Mouse (Mus musculus) embryonic facial prominence, embryonic 10.5 days (tissue): ENCODE results near the gene Clptm1. TPM values are rescaled to one million over a fixed set of nuclear protein-coding genes. Genes with fewer than 3 reads are reported as not detected.
A peak's percentile ranks its signal among the peaks of the same experiment; 100 is the strongest.

Source experiments
- DNase-seq: peaks from one replicate; pipeline ENCODE4 v3.0.0-alpha.2; 2017; ENCODE audit warnings: low spot score
- H3K27ac ChIP-seq: fragments of 300-500 bp; sonication (generic); replicated peaks from 2 replicates; pipeline ENCODE4 v1.5.1; 2016; ENCODE audit warnings: mild to moderate bottlenecking
- H3K27me3 ChIP-seq: fragments of 300-500 bp; sonication (generic); replicated peaks from 2 replicates; pipeline ENCODE4 v1.6.1; 2016; ENCODE audit warnings: low read depth, mild to moderate bottlenecking; ENCODE audit not compliant: poor library complexity, severe bottlenecking
- H3K36me3 ChIP-seq: fragments of 300-500 bp; sonication (generic); replicated peaks from 2 replicates; pipeline ENCODE4 v1.6.1; 2016; ENCODE audit warnings: mild to moderate bottlenecking, moderate library complexity
- H3K4me1 ChIP-seq: fragments of 300-500 bp; sonication (generic); 2 replicates; pipeline ENCODE4 v1.6.1; 2016
- H3K4me3 ChIP-seq: fragments of 300-500 bp; sonication (generic); 2 replicates; pipeline ENCODE4 v1.5.1; 2016; ENCODE audit warnings: mild to moderate bottlenecking, moderate library complexity
- H3K9me3 ChIP-seq: fragments of 300-500 bp; sonication (generic); 2 replicates; pipeline ENCODE4 v1.6.1; 2016; ENCODE audit warnings: mild to moderate bottlenecking
- WGBS: fragments of 180-500 bp; shearing (Covaris S2); methylation state at CpG from one replicate; pipeline ENCODE4 v1.1.7; 2016; 5-methylcytosine and 5-hydroxymethylcytosine counted together
- polyA plus RNA-seq: library from polyadenylated mRNA; unstranded; fragments of >200 nt; fragmentation: Nextera tagmentation; extraction: Ambion mirVana; gene quantifications from 2 replicates; pipeline ENCODE4 v1.2.1, GENCODE M21; 2016

Gene Clptm1
- 82.7 and 86.4 TPM in 2 replicates for polyA plus RNA-seq

GRCm38 (mm10) chr7:19664955-19665841 lies at the start of gene Clptm1:
Clptm1 (minus strand) TSS chr7:19665033.
- peak; percentile 99 for DNase-seq
- Histone ChIP-seq H3K9me3 (no peaks in the 10 kb centered on the region), H3K36me3 (peaks cover 29% of the 10 kb centered on the region), H3K27ac (peak within 1 kb of the TSS; percentile 92), H3K4me1 (peaks cover 27% of the 10 kb centered on the region), H3K4me3 (peak within 1 kb of the TSS; percentile 93), H3K27me3 (no peaks in the 10 kb centered on the region)
- under 1% methylated on average over 63 of the region's 63 CpGs for WGBS

DNA sequence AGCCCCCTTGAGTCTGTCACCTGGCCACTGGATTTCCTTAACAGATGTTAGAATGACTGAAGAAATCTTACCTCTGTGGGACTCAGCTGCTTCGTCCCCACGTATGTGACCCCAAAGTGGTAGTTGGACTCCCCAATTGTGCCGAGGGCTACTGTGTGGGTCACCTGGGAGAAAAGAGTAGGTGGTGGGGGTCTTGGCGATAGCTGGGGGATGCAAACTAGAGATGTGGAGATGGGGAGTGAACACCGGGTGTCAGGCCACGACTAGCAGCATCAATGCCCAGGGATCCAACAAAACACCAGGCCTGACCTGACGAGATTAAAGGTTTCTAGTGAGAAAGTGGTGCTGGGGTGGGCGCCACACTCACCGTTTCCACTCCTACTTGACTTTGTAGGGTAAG lies 48.8 kb upstream of the Clptm1 start:
- peaks cover 75% of the 10 kb centered on the region for H3K36me3 ChIP-seq
- H3K27me3 ChIP-seq: no peaks in the 10 kb centered on the region
- peaks cover 25% of the 10 kb centered on the region for H3K4me1 ChIP-seq
- no peak for DNase-seq
- H3K27ac ChIP-seq: no peak overlapping the region
- no peaks in the 10 kb centered on the region for H3K9me3 ChIP-seq
- 88% methylated on average over 9 of the region's 9 CpGs for WGBS
- peak overlapping the region; percentile 100; the same call in 1 of the 2 replicates for H3K4me3 ChIP-seq

GRCm38 (mm10) chr7:19713196-19713595 lies 48.4 kb upstream of the Clptm1 start:
- H3K27me3 ChIP-seq: no peaks in the 10 kb centered on the region
- H3K4me3 ChIP-seq: peak overlapping the region; percentile 100; the same call in 1 of the 2 replicates
- peaks cover 25% of the 10 kb centered on the region for H3K4me1 ChIP-seq
- DNase-seq: peak; percentile 30
- no peaks in the 10 kb centered on the region for H3K9me3 ChIP-seq
- H3K27ac ChIP-seq: no peak overlapping the region
- WGBS: 57% methylated on average over 4 of the region's 4 CpGs
- peaks cover 75% of the 10 kb centered on the region for H3K36me3 ChIP-seq

- Histone ChIP-seq H3K27me3 (no peaks in the 10 kb centered on the region), H3K4me1 (peaks cover 25% of the 10 kb centered on the region), H3K4me3 (no peak overlapping the region), H3K9me3 (no peaks in the 10 kb centered on the region), H3K36me3 (peaks cover 75% of the 10 kb centered on the region), H3K27ac (no peak overlapping the region)
- DNase-seq: no peak
- WGBS: 82% methylated on average over 4 of the region's 4 CpGs
These were observed 47.6 kb upstream of the Clptm1 start for GRCm38 (mm10) chr7:19712414-19712813.

DNA sequence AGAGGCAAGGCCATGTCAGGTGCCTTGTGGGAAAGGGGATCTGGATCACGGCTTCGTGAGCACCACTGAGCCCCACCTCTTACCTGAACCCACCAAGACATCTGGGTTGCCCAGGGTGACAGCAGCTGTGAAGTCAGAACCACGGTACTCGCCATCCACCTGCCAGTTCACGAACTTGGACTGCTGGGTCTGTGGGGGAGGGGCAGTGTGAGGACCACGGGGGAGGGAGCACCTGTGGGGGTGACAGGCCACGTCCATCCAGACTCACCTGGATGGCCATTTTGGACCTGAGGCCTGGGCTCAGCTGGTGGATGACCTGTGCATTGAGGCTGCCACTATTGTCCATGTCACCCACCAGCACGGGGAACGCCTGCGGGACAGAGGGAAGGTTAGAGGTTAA lies 45.8 kb upstream of the Clptm1 start:
- no peak for DNase-seq
- Histone ChIP-seq H3K27me3 (no peaks in the 10 kb centered on the region), H3K9me3 (no peaks in the 10 kb centered on the region), H3K27ac (no peak overlapping the region), H3K36me3 (peaks cover 82% of the 10 kb centered on the region), H3K4me3 (no peak overlapping the region), H3K4me1 (peaks cover 15% of the 10 kb centered on the region)
- 94% methylated on average over 10 of the region's 10 CpGs for WGBS

GRCm38 (mm10) chr7:19705271-19705670 lies 40.4 kb upstream of the Clptm1 start:
- no peak overlapping the region for H3K27ac ChIP-seq

GRCm38 (mm10) chr7:19704475-19704874 lies 39.6 kb upstream of the Clptm1 start:
- Histone ChIP-seq H3K9me3 (no peaks in the 10 kb centered on the region), H3K4me1 (peaks cover 18% of the 10 kb centered on the region)
- 96% methylated on average over 4 of the region's 4 CpGs for WGBS

More at GRCm38 (mm10) chr7:19705271-19705670, 40.4 kb upstream of the Clptm1 start:
- DNase-seq: no peak
- Histone ChIP-seq H3K36me3 (peaks cover 88% of the 10 kb centered on the region), H3K27me3 (no peaks in the 10 kb centered on the region), H3K4me3 (no peak overlapping the region), H3K9me3 (no peaks in the 10 kb centered on the region), H3K4me1 (peaks cover 14% of the 10 kb centered on the region)
- WGBS: 91% methylated on average over 7 of the region's 7 CpGs

GRCm38 (mm10) chr7:19702859-19703555 lies 38.2 kb upstream of the Clptm1 start:
- no peak overlapping the region for H3K27ac ChIP-seq
- H3K27me3 ChIP-seq: no peaks in the 10 kb centered on the region
- H3K4me3 ChIP-seq: no peak overlapping the region
- no peaks in the 10 kb centered on the region for H3K9me3 ChIP-seq
- WGBS: 89% methylated on average over 16 of the region's 16 CpGs
- no peak for DNase-seq
- peaks cover 66% of the 10 kb centered on the region for H3K36me3 ChIP-seq
- H3K4me1 ChIP-seq: peaks cover 32% of the 10 kb centered on the region

More at GRCm38 (mm10) chr7:19704475-19704874, 39.6 kb upstream of the Clptm1 start:
- DNase-seq: no peak
- Histone ChIP-seq H3K27ac (no peak overlapping the region), H3K27me3 (no peaks in the 10 kb centered on the region), H3K36me3 (peaks cover 80% of the 10 kb centered on the region), H3K4me3 (no peak overlapping the region)

- H3K4me1 ChIP-seq: peaks cover 36% of the 10 kb centered on the region
- H3K4me3 ChIP-seq: peak overlapping the region; percentile 14; the same call in 1 of the 2 replicates
- peak; percentile 78 for DNase-seq
- H3K27me3 ChIP-seq: no peaks in the 10 kb centered on the region
- WGBS: 29% methylated on average over 22 of the region's 22 CpGs
- H3K36me3 ChIP-seq: peaks cover 62% of the 10 kb centered on the region
- peak overlapping the region; percentile 66 for H3K27ac ChIP-seq
- peaks cover 8% of the 10 kb centered on the region for H3K9me3 ChIP-seq
These were observed 36.4 kb upstream of the Clptm1 start for GRCm38 (mm10) chr7:19701069-19701761.

DNA sequence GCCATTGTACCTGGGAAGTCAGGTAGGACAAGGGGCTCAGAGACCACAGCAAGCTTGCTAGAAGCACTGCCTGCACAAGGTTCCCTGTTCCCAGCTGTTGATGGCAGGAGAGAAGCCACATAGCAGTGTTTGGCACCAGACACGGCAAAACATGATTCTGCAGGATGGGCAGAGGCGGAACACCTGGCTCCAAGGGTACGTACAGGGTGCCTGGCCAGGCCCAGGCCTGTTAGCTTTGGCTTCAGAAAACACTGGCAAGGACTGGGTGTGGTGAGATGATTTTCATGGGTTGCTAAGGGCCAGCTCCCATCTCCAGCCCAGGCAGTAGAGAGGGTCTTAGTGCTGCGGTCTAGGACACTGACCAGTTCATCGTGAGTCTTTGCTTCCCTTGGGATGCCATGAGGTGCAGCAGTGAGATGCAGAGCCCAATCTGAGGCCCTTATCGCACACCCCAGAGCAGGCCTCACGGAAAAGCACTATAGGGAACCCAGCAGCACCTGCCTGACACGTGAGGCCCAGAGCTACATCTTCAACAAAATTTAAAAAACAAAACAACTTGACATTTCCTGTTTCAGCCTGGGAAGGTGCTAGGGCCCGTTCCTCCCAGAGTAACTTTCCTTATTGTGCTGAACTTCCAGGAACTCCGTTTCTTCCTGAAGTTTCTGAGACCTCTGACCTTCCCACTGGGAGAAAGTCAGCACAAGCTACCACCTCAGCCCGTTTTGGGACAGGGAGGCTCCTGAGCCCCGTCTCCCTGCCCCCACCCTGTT lies 35.7 kb upstream of the Clptm1 start:
- DNase-seq: no peak
- Histone ChIP-seq H3K9me3 (peaks cover 10% of the 10 kb centered on the region), H3K27ac (peak overlapping the region; percentile 31; the same call in 1 of the 2 replicates), H3K27me3 (no peaks in the 10 kb centered on the region), H3K36me3 (peaks cover 63% of the 10 kb centered on the region), H3K4me1 (peaks cover 36% of the 10 kb centered on the region), H3K4me3 (peak overlapping the region; percentile 21; the same call in 1 of the 2 replicates)
- WGBS: 63% methylated on average over 12 of the region's 12 CpGs

DNA sequence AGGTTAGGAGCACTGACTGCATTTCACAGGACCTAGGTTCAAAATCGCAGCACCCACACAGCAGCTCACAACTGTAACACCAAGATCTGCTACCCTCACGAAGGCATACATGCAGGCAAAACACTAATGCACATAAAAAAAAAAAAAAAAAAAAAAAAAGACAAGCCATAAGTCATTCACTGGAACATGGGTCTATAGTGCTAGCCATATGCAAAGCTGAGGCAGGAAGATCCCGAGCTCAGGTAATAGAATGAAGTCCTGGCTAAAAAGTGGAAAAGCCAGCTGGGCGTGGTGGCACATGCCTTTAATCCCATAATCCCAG lies 35.0 kb upstream of the Clptm1 start:
- no peaks in the 10 kb centered on the region for H3K27me3 ChIP-seq
- peaks cover 56% of the 10 kb centered on the region for H3K36me3 ChIP-seq
- H3K9me3 ChIP-seq: peaks cover 10% of the 10 kb centered on the region

More for the DNA sequence above, 35.0 kb upstream of the Clptm1 start:
- 81% methylated on average over 4 of the region's 4 CpGs for WGBS
- peaks cover 36% of the 10 kb centered on the region for H3K4me1 ChIP-seq
- peak overlapping the region; percentile 57; the same call in 1 of the 2 replicates for H3K4me3 ChIP-seq
- DNase-seq: no peak
- no peak overlapping the region for H3K27ac ChIP-seq
